In the genomic region with DNA sequence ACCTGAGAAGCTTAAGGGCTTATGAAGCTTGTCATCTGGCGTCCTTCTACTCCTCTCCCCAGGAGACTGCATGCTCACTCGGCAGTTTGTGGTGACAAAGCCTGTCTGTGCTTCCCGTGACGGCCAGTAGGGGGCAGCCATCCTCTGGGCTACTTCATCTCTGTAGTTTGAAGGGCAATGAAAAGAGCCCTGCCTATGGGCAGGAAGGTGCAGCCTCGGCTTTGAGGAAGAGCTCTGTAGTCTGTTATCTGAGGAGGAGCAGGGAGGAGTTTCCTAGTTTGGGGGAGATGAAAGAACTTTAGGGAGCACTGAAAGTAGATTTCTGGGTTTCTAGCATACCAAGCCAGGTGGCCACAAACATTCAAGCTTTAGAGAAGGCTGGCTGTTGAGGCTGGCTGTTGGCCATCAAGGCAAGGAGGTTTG, we compare ENCODE assay signal across 9 mouse cellular contexts. TPM values are rescaled to one million over a fixed set of nuclear protein-coding genes. Genes with fewer than 3 reads are reported as not detected.
DNase-seq lines count a peak whose midpoint lies in the region; ATAC-seq and TF ChIP-seq lines count a peak whose summit lies in the region.
"Had no signal": no experiment of that assay in that cellular context is flagged by ENCODE, and none has a peak within 500 bp of the region (broad histone marks: within the 10 kb centered on the region; RNA-seq: fewer than 3 reads in every experiment).

No protein-coding gene starts in this region.

- no peaks in the 10 kb centered on the region for H3K79me2 ChIP-seq in CH12.LX (replicated peaks; ENCODE audit: control insufficient read depth, extremely low read depth, insufficient read depth, poor library complexity, severe bottlenecking)

- DNase-seq in heart, adult 18-20 months: peak; percentile 67 to 78
- peak; percentile 81 for DNase-seq in CH12.LX (ENCODE audit: extremely low read depth)
- peak; percentile 75 for DNase-seq in c-Kit-negative CD71-positive TER-119-positive erythroid progenitor cells, embryonic 14.5 days (ENCODE audit: low read depth, low spot score)
- DNase-seq in gastrocnemius, postnatal 36 days: peak; percentile 57 to 63
- DNase-seq in left cerebral cortex, adult 8-10 months (ENCODE audit: low spot score in 2 of 2): peak; percentile 61 to 63
- DNase-seq in stomach, postnatal 0 days (ENCODE audit: low spot score): peak; percentile 81

- intact Hi-C loops in gastrocnemius, postnatal 36 days (cut with DNase I): loop anchor here (5.0 kb wide), 1 partner anchor 36 kb away; no protein-coding TSS in a partner anchor

- TF ChIP-seq CTCF in CH12.LX (conservative IDR thresholded peaks at IDR 0.05 in 1 of 2, IDR thresholded peaks at IDR 0.05 in 1 of 2; ENCODE audit: low read depth in 2 of 2, low read length in 2 of 2): peak; percentile 86 to 90
- TF ChIP-seq CTCF in stomach, postnatal 0 days (IDR thresholded peaks at IDR 0.05; ENCODE audit: low read depth): peak; percentile 85

- 7% methylated on average over 5 of the region's 5 CpGs for WGBS in heart, embryonic 12.5 days
- WGBS in stomach, postnatal 0 days: 20% methylated on average over 5 of the region's 5 CpGs

- H3K9ac ChIP-seq in heart, embryonic 12.5 days: no peak overlapping the region
- no peak overlapping the region for H3K9ac ChIP-seq in CH12.LX (ENCODE audit: insufficient read depth, low read depth)
- H3K9ac ChIP-seq in stomach, postnatal 0 days (ENCODE audit: low read length): no peak overlapping the region
- H3K9ac ChIP-seq: limb, embryonic 13.5 days had no signal

- H3K36me3 ChIP-seq in heart, embryonic 12.5 days: peaks cover 2% of the 10 kb centered on the region; the same call in 1 of the 2 replicates
- H3K36me3 ChIP-seq in CH12.LX (replicated peaks in 1 of 2; ENCODE audit: control insufficient read depth in 1 of 2, insufficient read depth in 1 of 2, low read length in 1 of 2): no peaks in the 10 kb centered on the region
- H3K36me3 ChIP-seq in stomach, postnatal 0 days (ENCODE audit: control insufficient read depth, insufficient read depth, low read length): no peaks in the 10 kb centered on the region

- in situ Hi-C loops in CH12.LX (cut with MboI; ENCODE audit: low pct_ligation_motif_present, low pct_unique_long_range_greater_than_20kb, low sequenced_read_pairs): no loop called here

- H3K9me3 ChIP-seq in heart, embryonic 12.5 days (replicated peaks): peaks cover 6% of the 10 kb centered on the region; the same call in 1 of the 2 replicates
- peaks cover 15% of the 10 kb centered on the region for H3K9me3 ChIP-seq in CH12.LX (replicated peaks; ENCODE audit: low read length)
- H3K9me3 ChIP-seq in stomach, postnatal 0 days (ENCODE audit: control insufficient read depth, low read length): no peaks in the 10 kb centered on the region
- H3K9me3 ChIP-seq: limb, embryonic 13.5 days had no signal

- no peak for TF ChIP-seq POLR2A in CH12.LX (IDR thresholded peaks at IDR 0.05; ENCODE audit: low read depth, low read length)

- peaks cover 89% of the 10 kb centered on the region for H3K27me3 ChIP-seq in heart, embryonic 12.5 days (replicated peaks)
- H3K27me3 ChIP-seq in CH12.LX (replicated peaks): peaks cover 17% of the 10 kb centered on the region
- H3K27me3 ChIP-seq in stomach, postnatal 0 days (ENCODE audit: control insufficient read depth, insufficient read depth, low read length): peaks cover 12% of the 10 kb centered on the region; the same call in 1 of the 2 replicates

- no peak for TF ChIP-seq EP300 in CH12.LX (IDR thresholded peaks at IDR 0.05; ENCODE audit: low read length)
- no peak for TF ChIP-seq EP300 in stomach, postnatal 0 days (optimal IDR thresholded peaks at IDR 0.05)

- TF ChIP-seq RAD21 in CH12.LX (IDR thresholded peaks at IDR 0.05; ENCODE audit: low read depth, low read length): peak; percentile 69

- H3K4me3 ChIP-seq in heart, embryonic 12.5 days: no peak overlapping the region
- H3K4me3 ChIP-seq in CH12.LX (replicated peaks in 1 of 3; ENCODE audit: low read depth in 2 of 3, low read length in 2 of 3, poor library complexity in 1 of 3): no peak overlapping the region
- no peak overlapping the region for H3K4me3 ChIP-seq in stomach, postnatal 0 days (ENCODE audit: low read depth, low read length)
- H3K4me3 ChIP-seq: limb, embryonic 13.5 days had no signal

- ATAC-seq in heart, embryonic 12.5 days (ENCODE audit: insufficient number of reproducible peaks, low FRiP score): no peak
- ATAC-seq in megakaryocyte-erythroid progenitor cell, adult 5-6 weeks (replicated peaks; ENCODE audit: low FRiP score, low TSS enrichment, poor library complexity, severe bottlenecking): peak; percentile 68
- no peak for ATAC-seq in stomach, postnatal 0 days (ENCODE audit: low FRiP score, low TSS enrichment)

- H3K4me1 ChIP-seq in heart, embryonic 12.5 days (replicated peaks): peaks cover 23% of the 10 kb centered on the region
- peaks cover 2 to 38% of the 10 kb centered on the region in 2 experiments; a peak in 3 of 4 replicates for H3K4me1 ChIP-seq in CH12.LX (ENCODE audit: control insufficient read depth in 1 of 2, insufficient read depth in 2 of 2)
- H3K4me1 ChIP-seq in stomach, postnatal 0 days (replicated peaks; ENCODE audit: control insufficient read depth, insufficient read depth): no peaks in the 10 kb centered on the region

- dilution Hi-C loops in CH12.LX (cut with MboI; ENCODE audit: extremely low pct_ligation_motif_present, extremely low pct_unique_long_range_greater_than_20kb, low sequenced_read_pairs): no loop called here

- H3K27ac ChIP-seq in heart, embryonic 12.5 days (ENCODE audit: poor library complexity, severe bottlenecking): no peak overlapping the region
- no peak overlapping the region for H3K27ac ChIP-seq in CH12.LX (ENCODE audit: insufficient read depth, low read depth)
- no peak overlapping the region for H3K27ac ChIP-seq in stomach, postnatal 0 days (replicated peaks)
- H3K27ac ChIP-seq: limb, embryonic 13.5 days had no signal

- no peak overlapping the region for H3K4me2 ChIP-seq in heart, embryonic 12.5 days
- H3K4me2 ChIP-seq in CH12.LX (ENCODE audit: insufficient read depth, low read depth, poor library complexity, severe bottlenecking): no peak overlapping the region
- H3K4me2 ChIP-seq in stomach, postnatal 0 days (replicated peaks; ENCODE audit: low read depth): no peak overlapping the region
- H3K4me2 ChIP-seq: limb, embryonic 13.5 days had no signal

TF ChIP-seq in CH12.LX, 34 proteins besides CTCF, POLR2A, EP300 and RAD21:
- TF ChIP-seq IRF4 (IDR thresholded peaks at IDR 0.05; ENCODE audit: low read depth, low read length) (no peak), E2F4 (IDR thresholded peaks at IDR 0.05; ENCODE audit: insufficient replicate concordance, low read depth, low read length) (no peak), SMC3 (IDR thresholded peaks at IDR 0.05; ENCODE audit: low read depth, low read length) (peak; percentile 71)

RNA-seq across cellular contexts. Expression of gene Rtn4rl2, which starts 18.0 kb away (rescaled TPM):
- total RNA-seq in heart, adult 18-20 months (2021): 1 to 10 TPM; 3.0 to 3.5 TPM
- 0.67 and 1.2 TPM in 2 replicates for polyA plus RNA-seq in heart, embryonic 12.5 days (2016; fragmentation: Nextera tagmentation; extraction: Ambion mirVana)
- total RNA-seq in CH12.LX (2012; rRNA removed): not detected in 2 replicates
- not detected in 2 replicates for total RNA-seq in CH12.LX (2014; rRNA removed)
- not detected in 2 replicates for polyA plus RNA-seq in CH12.LX (2012; ENCODE audit: insufficient read length, low read depth)
- under 1 TPM; 0.20 to 0.26 TPM for total RNA-seq in gastrocnemius, postnatal 36 days (2021)
- 10 to 100 TPM; 57.0 to 74.6 (median 70.2) TPM for total RNA-seq in left cerebral cortex, adult 8-10 months (2022)
- total RNA-seq in megakaryocyte-erythroid progenitor cell, adult 5-6 weeks (2014; fragmentation: Nextera tagmentation): not detected in 2 replicates
- total RNA-seq in megakaryocyte-erythroid progenitor cell, adult 5-6 weeks (2017): not detected in 2 replicates
- polyA plus RNA-seq in stomach, postnatal 0 days (2015; fragmentation: Nextera tagmentation; extraction: Ambion mirVana): 0.41 and 0.53 TPM in 2 replicates

RNA-seq across cellular contexts. Expression of gene Slc43a1, which starts 29.9 kb away (rescaled TPM):
- total RNA-seq in heart, adult 18-20 months (2021): 1 to 10 TPM; 2.6 to 3.3 TPM
- 21.8 and 23.0 TPM in 2 replicates for polyA plus RNA-seq in heart, embryonic 12.5 days (2016; fragmentation: Nextera tagmentation; extraction: Ambion mirVana)
- total RNA-seq in CH12.LX (2012; rRNA removed) (4.9 and 5.0 TPM in 2 replicates), CH12.LX (2014; rRNA removed) (0.19 TPM in 1 of 2 replicates, not detected in the other)
- polyA plus RNA-seq in CH12.LX (2012; ENCODE audit: insufficient read length, low read depth): 0.30 and 0.71 TPM in 2 replicates
- 10 to 100 TPM in 1 of 2 experiments, 1 to 10 TPM in 1; 7.6 to 19.2 TPM for total RNA-seq in gastrocnemius, postnatal 36 days (2021)
- total RNA-seq in left cerebral cortex, adult 8-10 months (2022): under 1 TPM in 2 of 4 experiments, not detected in 2; 0.09 to 0.20 TPM
- 96.3 and 117 TPM in 2 replicates for total RNA-seq in megakaryocyte-erythroid progenitor cell, adult 5-6 weeks (2014; fragmentation: Nextera tagmentation)
- total RNA-seq in megakaryocyte-erythroid progenitor cell, adult 5-6 weeks (2017): 40.1 and 70.3 TPM in 2 replicates
- 5.1 and 5.4 TPM in 2 replicates for polyA plus RNA-seq in stomach, postnatal 0 days (2015; fragmentation: Nextera tagmentation; extraction: Ambion mirVana)

RNA-seq across cellular contexts. Expression of gene Timm10, which starts 41.7 kb away (rescaled TPM):
- total RNA-seq in heart, adult 18-20 months (2021): 100 to 1,000 TPM; 109 to 146 TPM
- polyA plus RNA-seq in heart, embryonic 12.5 days (2016; fragmentation: Nextera tagmentation; extraction: Ambion mirVana): 62.2 and 65.6 TPM in 2 replicates
- total RNA-seq in CH12.LX (2012; rRNA removed) (81.2 and 99.6 TPM in 2 replicates), CH12.LX (2014; rRNA removed) (107 and 115 TPM in 2 replicates)
- 77.7 and 86.0 TPM in 2 replicates for polyA plus RNA-seq in CH12.LX (2012; ENCODE audit: insufficient read length, low read depth)
- 10 to 100 TPM; 39.6 to 55.9 TPM for total RNA-seq in gastrocnemius, postnatal 36 days (2021)
- total RNA-seq in left cerebral cortex, adult 8-10 months (2022): 10 to 100 TPM; 45.2 to 52.3 (median 46.5) TPM
- 91.6 and 94.6 TPM in 2 replicates for total RNA-seq in megakaryocyte-erythroid progenitor cell, adult 5-6 weeks (2014; fragmentation: Nextera tagmentation)
- 48.9 and 88.0 TPM in 2 replicates for total RNA-seq in megakaryocyte-erythroid progenitor cell, adult 5-6 weeks (2017)
- 37.7 and 42.3 TPM in 2 replicates for polyA plus RNA-seq in stomach, postnatal 0 days (2015; fragmentation: Nextera tagmentation; extraction: Ambion mirVana)

RNA-seq across cellular contexts. Expression of gene Smtnl1, which starts 46.1 kb away (rescaled TPM):
- not detected for total RNA-seq in heart, adult 18-20 months (2021)
- polyA plus RNA-seq in heart, embryonic 12.5 days (2016; fragmentation: Nextera tagmentation; extraction: Ambion mirVana): 0.17 and 0.43 TPM in 2 replicates
- 0.71 and 1.5 TPM in 2 replicates for total RNA-seq in CH12.LX (2012; rRNA removed)
- 0.26 TPM in 1 of 2 replicates, not detected in the other for total RNA-seq in CH12.LX (2014; rRNA removed)
- 0.13 and 0.14 TPM in 2 replicates for polyA plus RNA-seq in CH12.LX (2012; ENCODE audit: insufficient read length, low read depth)
- 10 to 100 TPM; 58.7 to 84.0 TPM for total RNA-seq in gastrocnemius, postnatal 36 days (2021)
- not detected for total RNA-seq in left cerebral cortex, adult 8-10 months (2022)
- not detected in 2 replicates for total RNA-seq in megakaryocyte-erythroid progenitor cell, adult 5-6 weeks (2014; fragmentation: Nextera tagmentation)
- not detected in 2 replicates for total RNA-seq in megakaryocyte-erythroid progenitor cell, adult 5-6 weeks (2017)
- polyA plus RNA-seq in stomach, postnatal 0 days (2015; fragmentation: Nextera tagmentation; extraction: Ambion mirVana): 0.05 TPM in 1 of 2 replicates, not detected in the other

Comparison
In these comparisons a context has a peak if more than half of its experiments do, and no peak if none do; other contexts are left out.
1. RNA of gene Rtn4rl2, which starts 18.0 kb away (total RNA-seq): 57.0 to 74.6 TPM in left cerebral cortex, adult 8-10 months; 3.0 to 3.5 TPM in heart, adult 18-20 months, 0.20 to 0.26 TPM in gastrocnemius, postnatal 36 days, not detected in megakaryocyte-erythroid progenitor cell, adult 5-6 weeks and not detected in CH12.LX; every median in the first group is over 10 times any median in the second.
2. Peak in every context shown above with its lines, with median percentiles within 50 percentile points of each other: DNase-seq.